Mouse (Mus musculus) gastrocnemius, postnatal 10 days (tissue): ENCODE results near the gene P3h3. TPM values are rescaled to one million over a fixed set of nuclear protein-coding genes. Genes with fewer than 3 reads are reported as not detected.
A peak's percentile ranks its signal among the peaks of the same experiment; 100 is the strongest.
"Not testable (repeated sequence)": the region's sequence is repeated elsewhere in the genome, so short reads cannot be mapped to it uniquely, and the experiment has no call there.

Experiments used
- DNase-seq: peaks from one replicate; pipeline ENCODE4 v3.0.0; 2021; ENCODE audit warnings: mixed read lengths
- total RNA-seq, 2 experiments: library from RNA; stranded (reverse); gene quantifications; 2 replicates each; pipeline ENCODE4 v1.2.3; 2021

P3h3 gene
- total RNA-seq, 2 experiments from 2014 or later = 33.3 to 41.5 TPM

- DNase-seq = not testable (repeated sequence)
Observed at GRCm38 (mm10) chr6:124831199-124831598, 26.4 kb downstream of the P3h3 start.

- peak; percentile 87 for DNase-seq
Observed at GRCm38 (mm10) chr6:124829799-124830700, 27.5 kb downstream of the P3h3 start.

GRCm38 (mm10) chr6:124828868-124829798, 28.4 kb downstream of the P3h3 start, which contains the start of the genes Usp5 and Cdca3:
TSS of gene Usp5 (minus strand) at chr6:124829484.
TSS of gene Cdca3 (plus strand) at chr6:124829547.
- peak; percentile 94 for DNase-seq

GRCm38 (mm10) chr6:124828101-124828592, 29.4 kb downstream of the P3h3 start:
- no peak for DNase-seq

GRCm38 (mm10) chr6:124822049-124822448, 35.5 kb downstream of the P3h3 start:
- DNase-seq = no peak

- DNase-seq = no peak
Observed at GRCm38 (mm10) chr6:124820891-124821290, 36.7 kb downstream of the P3h3 start.

- DNase-seq = no peak
Observed at GRCm38 (mm10) chr6:124817971-124818370, 39.6 kb downstream of the P3h3 start.

GRCm38 (mm10) chr6:124817563-124817962, 40.0 kb downstream of the P3h3 start:
- DNase-seq = no peak

- DNase-seq = no peak
Observed at GRCm38 (mm10) chr6:124817125-124817524, 40.4 kb downstream of the P3h3 start.

GRCm38 (mm10) chr6:124816611-124817010, 40.9 kb downstream of the P3h3 start:
- no peak for DNase-seq

- no peak for DNase-seq
Observed at GRCm38 (mm10) chr6:124814858-124815774, 42.4 kb downstream of the P3h3 start.

GRCm38 (mm10) chr6:124814448-124814847, 43.1 kb downstream of the P3h3 start:
- peak; percentile 19 for DNase-seq

- DNase-seq = peak; percentile 87
Observed at GRCm38 (mm10) chr6:124813933-124814332, 43.6 kb downstream of the P3h3 start, which contains the start of gene Tpi1. TSS of gene Tpi1 (minus strand) at chr6:124814296.

GRCm38 (mm10) chr6:124813496-124813895, 44.1 kb downstream of the P3h3 start:
- peak; percentile 65 for DNase-seq

GRCm38 (mm10) chr6:124812848-124813247, 44.7 kb downstream of the P3h3 start:
- peak; percentile 28 for DNase-seq

- peak; percentile 9 for DNase-seq
Observed at GRCm38 (mm10) chr6:124811701-124812560, 45.6 kb downstream of the P3h3 start.

- DNase-seq = no peak
Observed at GRCm38 (mm10) chr6:124811403-124811665, 46.2 kb downstream of the P3h3 start.

GRCm38 (mm10) chr6:124810566-124811402, 46.8 kb downstream of the P3h3 start:
- DNase-seq = not testable (repeated sequence)

GRCm38 (mm10) chr6:124809775-124810538, 47.6 kb downstream of the P3h3 start:
- peak; percentile 53 for DNase-seq
